Mouse (Mus musculus) midbrain, embryonic 13.5 days (tissue): ENCODE data around the gene Ucma. TPM values are rescaled to one million over a fixed set of nuclear protein-coding genes. Genes with fewer than 3 reads are reported as not detected.
"Not testable (repeated sequence)": the region's sequence is repeated elsewhere in the genome, so short reads cannot be mapped to it uniquely, and the experiment has no call there.

Source experiments
- ATAC-seq: fragments of 200-750 bp; cut with Nextera tagmentation; 2 replicates; pipeline ENCODE4 v1.8.0; 2017; ENCODE audit warnings: mild to moderate bottlenecking, moderate TSS enrichment, moderate library complexity
- H3K27ac ChIP-seq: fragments of 300-500 bp; sonication (generic); 2 replicates; pipeline ENCODE4 v1.5.1; 2015; ENCODE audit warnings: inconsistent platforms, mild to moderate bottlenecking, moderate library complexity
- H3K27me3 ChIP-seq: fragments of 300-500 bp; sonication (generic); 2 replicates; pipeline ENCODE4 v1.6.1; 2015; ENCODE audit warnings: mild to moderate bottlenecking, inconsistent platforms
- H3K36me3 ChIP-seq: fragments of 300-500 bp; sonication (generic); 2 replicates; pipeline ENCODE4 v1.6.1; 2015; ENCODE audit warnings: mild to moderate bottlenecking, inconsistent platforms
- H3K4me1 ChIP-seq: fragments of 300-500 bp; sonication (generic); replicated peaks from 2 replicates; pipeline ENCODE4 v1.6.1; 2015; ENCODE audit warnings: inconsistent platforms
- H3K4me2 ChIP-seq: fragments of 300-500 bp; sonication (generic); replicated peaks from 2 replicates; pipeline ENCODE4 v1.6.1; 2015; ENCODE audit warnings: moderate library complexity, mild to moderate bottlenecking, inconsistent platforms
- H3K4me3 ChIP-seq: fragments of 300-500 bp; sonication (generic); replicated peaks from 2 replicates; pipeline ENCODE4 v1.5.1; 2015; ENCODE audit warnings: mild to moderate bottlenecking, inconsistent platforms
- H3K9ac ChIP-seq: fragments of 300-500 bp; sonication (generic); replicated peaks from 2 replicates; pipeline ENCODE4 v1.6.1; 2015; ENCODE audit warnings: mild to moderate bottlenecking, inconsistent platforms
- H3K9me3 ChIP-seq: fragments of 300-500 bp; sonication (generic); 2 replicates; pipeline ENCODE4 v1.6.1; 2016; ENCODE audit warnings: mild to moderate bottlenecking, inconsistent platforms
- WGBS: fragments of 180-500 bp; shearing (Covaris S2); methylation state at CpG from one replicate; pipeline ENCODE4 v1.1.7; 2015; 5-methylcytosine and 5-hydroxymethylcytosine counted together
- polyA plus RNA-seq: library from polyadenylated mRNA; unstranded; fragments of >200 nt; fragmentation: Nextera tagmentation; extraction: Ambion mirVana; gene quantifications from 2 replicates; pipeline ENCODE4 v1.2.1, GENCODE M21; 2015

Ucma gene
- polyA plus RNA-seq = 0.36 TPM in 1 of 2 replicates, not detected in the other

DNA sequence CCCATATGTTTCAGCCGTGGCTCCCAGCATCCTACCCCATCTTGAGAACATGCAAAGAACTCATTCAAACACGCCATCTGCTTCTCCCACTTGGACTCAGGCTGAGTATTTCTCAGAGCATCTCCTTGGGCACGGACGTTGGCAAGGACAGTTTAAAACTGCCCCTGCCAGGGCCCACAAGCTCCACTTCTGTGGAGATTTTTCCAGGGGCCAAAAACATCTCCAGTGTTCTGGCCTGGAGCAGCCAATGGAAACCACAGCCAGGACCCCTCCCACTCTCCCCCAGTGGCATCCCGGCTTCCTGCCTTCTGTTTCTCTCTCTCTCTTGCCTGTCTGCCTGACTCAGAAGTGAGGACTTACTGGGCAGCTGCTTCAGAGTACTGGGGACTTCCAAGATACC, at the start of gene Ucma:
Gene Ucma (plus strand): TSS at position 316 of the 400 bp plus-strand sequence.
- H3K27ac ChIP-seq = no peak within 1 kb of the TSS
- no peak within 1 kb of the TSS for H3K9ac ChIP-seq
- H3K4me2 ChIP-seq = no peak within 1 kb of the TSS
- no peak for ATAC-seq
- no peaks in the 10 kb centered on the region for H3K4me1 ChIP-seq
- no peaks in the 10 kb centered on the region for H3K36me3 ChIP-seq
- H3K9me3 ChIP-seq = no peaks in the 10 kb centered on the region
- H3K4me3 ChIP-seq = no peak within 1 kb of the TSS
- WGBS = 86% methylated on average over 5 of the region's 5 CpGs
- no peaks in the 10 kb centered on the region for H3K27me3 ChIP-seq

DNA sequence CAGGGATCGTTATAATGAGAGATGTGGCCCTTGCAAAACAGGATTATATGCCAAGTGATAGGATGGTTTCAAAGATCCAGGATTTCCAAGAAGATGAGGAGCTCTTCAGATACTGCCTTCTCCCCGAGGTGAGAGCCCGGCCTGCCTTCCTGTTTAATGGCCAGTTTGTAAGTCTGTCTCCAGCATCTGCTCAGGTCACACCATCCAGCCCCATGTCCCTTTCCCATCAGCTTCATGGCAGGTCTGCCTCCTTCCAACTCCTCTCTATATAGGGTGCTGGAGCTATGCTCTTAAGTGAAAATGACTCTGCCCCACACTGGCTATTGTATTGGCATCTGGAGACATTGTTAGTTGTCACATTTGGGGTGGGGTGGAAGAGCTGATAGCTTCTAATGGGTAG, 48.5 kb upstream of the Ucma start:
- H3K9ac ChIP-seq = no peak overlapping the region
- no peak overlapping the region for H3K4me3 ChIP-seq
- no peak overlapping the region for H3K4me2 ChIP-seq
- no peaks in the 10 kb centered on the region for H3K9me3 ChIP-seq
- WGBS = 89% methylated on average over 3 of the region's 3 CpGs
- no peak for ATAC-seq
- peaks cover 24% of the 10 kb centered on the region for H3K36me3 ChIP-seq
- no peaks in the 10 kb centered on the region for H3K27me3 ChIP-seq
- H3K4me1 ChIP-seq = no peaks in the 10 kb centered on the region
- H3K27ac ChIP-seq = no peak overlapping the region

DNA sequence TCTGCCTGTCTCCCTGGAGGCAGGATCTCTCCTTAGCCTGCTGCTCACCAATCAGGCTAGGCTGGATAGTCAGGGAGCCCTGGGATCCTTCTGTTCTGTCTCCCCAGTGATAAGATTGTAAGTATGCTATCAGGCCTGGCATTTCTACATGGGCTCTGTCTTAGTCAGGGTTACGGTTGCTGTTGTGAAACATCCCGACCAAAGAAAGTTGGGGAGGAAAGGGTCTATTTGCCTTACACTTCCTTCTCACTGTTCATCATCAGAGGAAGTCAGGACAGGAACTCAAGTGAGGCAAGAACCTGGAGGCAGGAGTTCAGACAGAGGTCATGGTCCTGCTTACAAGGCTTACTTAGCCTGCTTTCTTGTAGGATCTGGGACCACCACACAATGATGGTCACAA, 46.7 kb upstream of the Ucma start:
- H3K4me3 ChIP-seq = no peak overlapping the region
- no peak overlapping the region for H3K27ac ChIP-seq
- H3K36me3 ChIP-seq = peaks cover 17% of the 10 kb centered on the region
- H3K4me1 ChIP-seq = no peaks in the 10 kb centered on the region
- no peaks in the 10 kb centered on the region for H3K9me3 ChIP-seq
- 89% methylated on average over 2 of the region's 2 CpGs for WGBS
- no peak overlapping the region for H3K4me2 ChIP-seq
- H3K9ac ChIP-seq = no peak overlapping the region
- no peaks in the 10 kb centered on the region for H3K27me3 ChIP-seq
- ATAC-seq = no peak

DNA sequence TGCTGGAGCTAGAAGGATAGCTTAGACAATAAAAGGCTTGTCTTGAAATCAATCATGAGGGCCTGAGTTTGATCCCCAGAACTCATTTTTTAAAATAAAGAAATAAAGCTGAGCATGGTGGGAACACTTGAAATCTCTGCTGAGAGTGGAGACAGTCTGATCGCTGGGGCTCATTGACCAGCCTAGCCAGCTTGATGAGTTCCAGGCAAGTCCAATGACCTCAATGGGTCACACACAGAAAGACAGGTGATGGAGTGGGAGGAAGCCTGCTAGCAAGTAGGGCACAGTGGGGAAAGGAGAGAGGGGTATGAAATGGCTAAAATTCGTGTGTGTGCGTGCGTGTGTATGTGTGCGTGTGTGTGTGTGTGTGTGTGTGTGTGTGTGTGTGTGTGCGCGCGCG, 41.4 kb upstream of the Ucma start:
- no peak overlapping the region for H3K9ac ChIP-seq

DNA sequence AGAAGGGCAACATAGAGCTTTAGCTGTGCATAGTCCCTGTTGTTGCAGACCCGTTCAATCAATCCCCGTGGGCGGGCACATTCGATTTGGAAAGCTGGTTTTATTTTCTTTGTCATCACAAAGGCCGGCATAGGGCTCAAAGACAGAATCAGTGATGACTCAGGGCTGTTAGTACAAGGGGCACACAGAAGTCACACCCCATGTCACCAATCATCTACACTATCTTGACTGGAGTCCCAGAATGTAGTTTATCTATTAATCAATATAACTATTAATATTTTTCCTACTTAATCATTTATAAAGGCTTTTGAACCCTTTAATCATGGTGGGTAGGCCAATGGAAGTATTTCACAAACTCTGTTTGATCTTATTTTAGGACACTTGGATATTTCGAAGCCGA, 38.0 kb upstream of the Ucma start:
- ATAC-seq = no peak
- Histone ChIP-seq H3K9me3 (no peaks in the 10 kb centered on the region), H3K4me1 (no peaks in the 10 kb centered on the region), H3K36me3 (peaks cover 26% of the 10 kb centered on the region; the same call in 1 of the 2 replicates), H3K4me3 (no peak overlapping the region), H3K27ac (no peak overlapping the region), H3K4me2 (no peak overlapping the region), H3K9ac (no peak overlapping the region), H3K27me3 (no peaks in the 10 kb centered on the region)
- WGBS = 94% methylated on average over 7 of the region's 7 CpGs

More for the DNA sequence above, 41.4 kb upstream of the Ucma start:
- Histone ChIP-seq H3K27ac (no peak overlapping the region), H3K27me3 (no peaks in the 10 kb centered on the region), H3K4me3 (no peak overlapping the region), H3K9me3 (no peaks in the 10 kb centered on the region), H3K4me1 (no peaks in the 10 kb centered on the region), H3K4me2 (no peak overlapping the region), H3K36me3 (peaks cover 26% of the 10 kb centered on the region)
- no peak for ATAC-seq
- WGBS = 94% methylated on average over 9 of the region's 9 CpGs

DNA sequence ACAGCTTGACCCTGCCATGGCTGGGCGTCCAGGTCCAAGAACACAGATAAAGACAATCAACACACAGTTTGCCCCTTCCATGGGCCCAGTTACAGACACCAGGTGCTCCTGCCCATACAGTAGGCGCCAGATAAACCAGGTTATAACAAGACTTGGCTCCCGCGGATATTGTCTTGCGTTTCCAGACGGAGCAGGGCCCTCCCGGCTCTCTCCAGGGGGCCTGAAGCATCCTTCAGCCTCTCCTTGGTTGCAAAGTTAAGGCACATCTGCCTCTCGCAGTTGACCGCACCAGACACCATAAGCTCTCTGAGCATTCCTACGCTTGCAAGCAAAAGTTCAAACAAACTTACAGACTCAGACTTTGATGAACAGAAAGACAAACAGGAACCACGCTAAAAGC, 35.1 kb upstream of the Ucma start:
- Histone ChIP-seq H3K36me3 (peaks cover 26% of the 10 kb centered on the region; the same call in 1 of the 2 replicates), H3K4me3 (no peak overlapping the region), H3K27ac (no peak overlapping the region), H3K9ac (no peak overlapping the region), H3K27me3 (no peaks in the 10 kb centered on the region), H3K4me1 (no peaks in the 10 kb centered on the region), H3K9me3 (peaks cover 6% of the 10 kb centered on the region), H3K4me2 (no peak overlapping the region)
- 92% methylated on average over 11 of the region's 11 CpGs for WGBS
- ATAC-seq = no peak

DNA sequence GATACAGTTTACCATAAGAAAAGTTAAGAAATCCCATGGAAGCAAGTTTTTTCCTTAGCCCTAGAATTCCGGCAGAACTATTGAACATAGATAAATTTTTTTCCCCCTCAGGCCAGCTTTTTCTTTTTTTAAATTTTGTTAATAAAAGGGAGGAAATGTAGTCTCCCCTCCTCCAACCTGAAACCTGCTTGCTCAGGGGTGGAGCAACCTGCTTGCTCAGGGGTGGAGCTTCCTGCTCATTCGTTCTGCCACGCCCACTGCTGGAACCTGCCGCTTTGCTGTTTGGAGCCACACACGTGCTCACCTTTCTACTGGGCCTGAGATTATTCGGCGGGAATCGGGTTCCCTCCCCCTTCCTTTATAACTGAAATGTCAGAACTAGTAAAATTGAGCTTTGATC, 26.2 kb upstream of the Ucma start:
- H3K4me2 ChIP-seq, H3K9ac ChIP-seq, ATAC-seq, H3K4me1 ChIP-seq, H3K27me3 ChIP-seq, H3K4me3 ChIP-seq, H3K27ac ChIP-seq, H3K36me3 ChIP-seq, H3K9me3 ChIP-seq: not testable (repeated sequence)
- 90% methylated on average over 8 of the region's 8 CpGs for WGBS

DNA sequence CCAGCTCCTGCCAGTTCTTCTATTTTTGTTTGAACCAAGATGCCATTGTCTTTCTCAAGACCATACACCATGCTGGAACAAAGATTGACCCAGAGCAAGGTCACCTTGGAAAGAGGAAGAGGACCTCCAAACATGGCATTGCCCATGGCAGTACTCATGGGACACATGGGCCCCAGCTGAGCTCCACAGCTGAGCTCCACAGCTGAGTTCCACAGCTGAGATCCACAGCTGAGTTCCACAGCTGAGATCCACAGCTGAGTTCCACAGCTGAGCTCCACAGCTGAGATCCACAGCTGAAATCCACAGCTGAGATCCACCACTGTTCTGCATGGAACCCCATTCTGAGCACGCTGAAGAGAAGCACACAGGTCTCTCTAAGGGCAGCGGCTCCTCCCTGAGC, 24.9 kb upstream of the Ucma start:
- H3K9me3 ChIP-seq = no peaks in the 10 kb centered on the region
- no peaks in the 10 kb centered on the region for H3K36me3 ChIP-seq
- ATAC-seq = no peak
- no peaks in the 10 kb centered on the region for H3K27me3 ChIP-seq
- H3K4me1 ChIP-seq = no peaks in the 10 kb centered on the region
- H3K27ac ChIP-seq = no peak overlapping the region
- H3K4me2 ChIP-seq = no peak overlapping the region
- no peak overlapping the region for H3K4me3 ChIP-seq
- no peak overlapping the region for H3K9ac ChIP-seq
- 98% methylated on average over 2 of the region's 2 CpGs for WGBS

DNA sequence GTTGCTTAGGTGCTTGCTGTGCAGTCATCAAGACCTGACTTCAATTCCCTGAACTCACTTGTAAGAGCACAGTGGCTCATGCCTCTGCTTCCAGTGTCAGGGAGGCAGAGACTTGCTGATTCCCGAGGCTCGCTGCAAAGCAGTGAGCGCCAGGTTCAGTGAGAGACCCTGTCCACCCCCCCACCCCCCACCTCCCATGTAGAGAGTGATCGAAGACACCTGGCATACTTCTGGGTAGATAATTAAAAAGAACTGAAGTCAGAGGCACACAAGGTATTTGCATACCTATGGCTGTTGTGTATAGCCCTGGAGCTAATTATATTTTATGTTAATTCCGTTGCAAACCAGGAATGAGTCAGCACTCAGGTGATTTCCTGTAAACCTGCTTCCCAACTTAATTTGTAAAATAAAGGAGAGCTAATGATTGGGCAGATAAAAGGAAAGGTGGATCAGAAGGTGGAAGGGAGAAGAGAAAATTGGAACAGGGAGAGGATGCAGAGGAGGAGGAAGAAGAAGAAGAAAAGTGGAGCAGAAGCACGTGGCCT, 21.6 kb upstream of the Ucma start:
- Histone ChIP-seq H3K9me3 (no peaks in the 10 kb centered on the region), H3K9ac (no peak overlapping the region), H3K27ac (no peak overlapping the region), H3K36me3 (no peaks in the 10 kb centered on the region), H3K4me2 (no peak overlapping the region), H3K27me3 (no peaks in the 10 kb centered on the region), H3K4me3 (no peak overlapping the region), H3K4me1 (no peaks in the 10 kb centered on the region)
- WGBS = 95% methylated on average over 6 of the region's 6 CpGs
- ATAC-seq = no peak

DNA sequence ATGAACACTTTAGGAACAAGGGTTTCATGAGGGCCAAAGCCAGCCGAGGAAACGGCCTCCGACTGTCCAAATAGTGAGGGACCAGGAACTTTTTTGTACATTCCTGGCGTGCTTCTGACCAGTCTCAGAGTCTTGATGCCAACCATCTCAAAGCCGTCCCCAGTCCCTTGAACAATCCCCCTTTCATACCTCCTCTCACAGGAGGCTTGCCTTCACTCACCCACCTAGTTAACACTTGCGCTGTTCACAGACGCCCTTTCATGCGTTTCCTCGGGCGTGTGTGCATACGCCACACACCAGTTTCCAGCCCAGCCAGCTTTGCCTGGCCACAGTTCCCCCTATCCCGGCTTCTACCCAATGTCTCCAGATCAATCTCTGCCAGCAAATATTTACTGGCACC, 17.9 kb upstream of the Ucma start:
- H3K27ac ChIP-seq = no peak overlapping the region
- no peaks in the 10 kb centered on the region for H3K9me3 ChIP-seq
- no peak overlapping the region for H3K9ac ChIP-seq
- no peak overlapping the region for H3K4me2 ChIP-seq
- no peak for ATAC-seq
- no peaks in the 10 kb centered on the region for H3K27me3 ChIP-seq
- no peaks in the 10 kb centered on the region for H3K4me1 ChIP-seq
- WGBS = 91% methylated on average over 12 of the region's 12 CpGs
- H3K36me3 ChIP-seq = no peaks in the 10 kb centered on the region
- no peak overlapping the region for H3K4me3 ChIP-seq

DNA sequence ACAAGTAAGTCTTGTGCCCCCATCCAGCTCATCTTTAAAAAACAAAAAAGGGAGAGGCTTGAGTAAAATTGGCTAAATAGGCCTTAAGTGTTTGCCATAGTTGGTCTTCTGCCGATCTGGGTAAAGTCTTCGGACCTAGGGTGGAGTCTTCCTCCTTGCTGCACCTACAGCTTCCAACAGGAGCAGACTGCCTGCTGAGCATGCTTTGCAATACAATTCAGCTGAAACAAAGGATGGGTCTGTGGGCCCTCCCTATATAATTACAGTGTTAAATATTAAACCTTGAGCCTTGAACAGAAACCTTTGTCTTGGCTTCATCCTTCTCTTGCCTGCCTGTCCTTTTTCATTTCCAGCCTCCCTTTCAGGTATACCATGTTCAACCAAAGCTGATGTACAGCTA, 8.1 kb upstream of the Ucma start:
- 96% methylated on average over 2 of the region's 2 CpGs for WGBS
- no peaks in the 10 kb centered on the region for H3K9me3 ChIP-seq
- ATAC-seq = no peak
- H3K27me3 ChIP-seq = no peaks in the 10 kb centered on the region
- H3K4me3 ChIP-seq = no peak overlapping the region
- H3K9ac ChIP-seq = no peak overlapping the region
- no peak overlapping the region for H3K27ac ChIP-seq
- H3K4me1 ChIP-seq = no peaks in the 10 kb centered on the region
- H3K4me2 ChIP-seq = no peak overlapping the region
- no peaks in the 10 kb centered on the region for H3K36me3 ChIP-seq

DNA sequence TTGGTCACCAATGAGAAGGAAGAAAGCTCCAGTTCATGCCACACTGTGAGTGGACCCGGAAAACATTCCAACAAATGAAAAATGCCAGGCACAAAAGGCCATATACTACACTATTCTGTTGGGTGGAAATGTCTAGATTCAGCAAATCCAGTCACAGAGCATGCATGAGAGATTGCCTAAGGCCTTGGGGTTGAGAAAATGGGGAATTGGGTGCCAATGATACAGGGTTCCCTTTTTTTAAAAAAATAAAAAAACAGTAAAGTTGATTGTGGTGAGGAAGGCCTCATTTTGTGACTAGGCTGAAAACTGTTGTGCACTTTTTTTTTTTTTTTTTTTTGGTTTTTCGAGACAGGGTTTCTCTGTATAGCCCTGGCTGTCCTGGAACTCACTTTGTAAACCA, 6.8 kb upstream of the Ucma start:
- H3K4me2 ChIP-seq = no peak overlapping the region
- H3K27me3 ChIP-seq = no peaks in the 10 kb centered on the region
- H3K4me1 ChIP-seq = no peaks in the 10 kb centered on the region
- no peaks in the 10 kb centered on the region for H3K36me3 ChIP-seq
- ATAC-seq = no peak
- no peak overlapping the region for H3K4me3 ChIP-seq
- no peak overlapping the region for H3K27ac ChIP-seq
- H3K9ac ChIP-seq = no peak overlapping the region
- H3K9me3 ChIP-seq = no peaks in the 10 kb centered on the region
- 87% methylated on average over 1 of the region's 2 CpGs for WGBS

DNA sequence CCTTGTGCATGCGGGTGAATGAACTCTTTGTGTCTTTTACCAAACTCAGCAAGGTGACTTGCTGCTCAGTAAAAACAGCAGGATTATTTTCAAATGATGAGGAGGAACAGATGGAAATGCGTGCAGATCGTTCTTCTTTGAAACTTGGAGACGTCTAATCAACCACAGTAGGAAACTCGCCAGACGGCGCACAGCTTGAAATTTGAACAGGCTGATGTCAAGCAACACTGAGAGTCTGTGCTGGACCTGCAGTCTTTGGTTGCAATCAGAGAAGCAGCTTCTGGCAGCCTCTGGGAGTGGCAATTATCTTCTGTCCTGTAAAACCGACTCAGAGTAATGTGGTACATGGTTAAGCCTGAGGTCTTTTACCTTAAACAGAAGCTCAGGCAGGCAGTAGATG, 2.2 kb downstream of the Ucma start:
- no peaks in the 10 kb centered on the region for H3K9me3 ChIP-seq
- ATAC-seq = no peak
- no peak overlapping the region for H3K4me3 ChIP-seq
- H3K9ac ChIP-seq = no peak overlapping the region
- no peaks in the 10 kb centered on the region for H3K4me1 ChIP-seq
- 33% methylated on average over 8 of the region's 8 CpGs for WGBS
- H3K27me3 ChIP-seq = no peaks in the 10 kb centered on the region
- H3K27ac ChIP-seq = no peak overlapping the region
- no peak overlapping the region for H3K4me2 ChIP-seq
- no peaks in the 10 kb centered on the region for H3K36me3 ChIP-seq
